Mouse (Mus musculus) embryonic fibroblast, embryonic 13.5 days (primary cell): ENCODE data around the gene Olfml2b.

Experiments used
- CTCF ChIP-seq: IDR thresholded peaks from 2 replicates; pipeline ENCODE4 v1.5.1; 2011; ENCODE audit warnings: mild to moderate bottlenecking, control low read depth, low read length, moderate library complexity, borderline replicate concordance; ENCODE audit not compliant: insufficient read depth
- POLR2A ChIP-seq: IDR thresholded peaks from 2 replicates; pipeline ENCODE4 v1.6.1; 2011; ENCODE audit warnings: low read depth, mild to moderate bottlenecking, control low read depth, low read length, moderate library complexity

GRCm38 (mm10) chr1:170689773-170690172 is 45.4 kb downstream of the Olfml2b start:
- TF ChIP-seq POLR2A (no peak), CTCF (no peak)
